Mouse (Mus musculus): ENCODE data around the gene Ppp1r27.

GRCm38 (mm10) chr11:120525959-120526358 lies 25.0 kb downstream of the Ppp1r27 start:
- TF ChIP-seq CTCF (IDR thresholded peaks at IDR 0.05): no peak
- no peak for TF ChIP-seq EP300 (IDR thresholded peaks at IDR 0.05; ENCODE audit: insufficient read depth, low read depth, low read length)
- no peak for TF ChIP-seq POLR2A (IDR thresholded peaks at IDR 0.05; ENCODE audit: insufficient read depth, low read depth, low read length)

All from heart, adult 2 months (tissue).